Mouse (Mus musculus): ENCODE results near the gene Ell. TPM values are rescaled to one million over a fixed set of nuclear protein-coding genes. Genes with fewer than 3 reads are reported as not detected.

Ell gene
- total RNA-seq, 2 experiments from 2014 or later, result 8.1 to 19.3 TPM

- no peak for DNase-seq
Measured at GRCm38 (mm10) chr8:70535701-70536100, 3.6 kb upstream of the Ell start.

- peak; percentile 69 for DNase-seq
Measured at GRCm38 (mm10) chr8:70538024-70538579, 1.2 kb upstream of the Ell start.

GRCm38 (mm10) chr8:70538633-70539076 lies 602 bp upstream of the Ell start:
- DNase-seq, result peak; percentile 96

GRCm38 (mm10) chr8:70540013-70540506 lies 803 bp downstream of the Ell start:
- DNase-seq, result no peak

GRCm38 (mm10) chr8:70540507-70541071 lies 1.3 kb downstream of the Ell start:
- DNase-seq, result peak; percentile 31

GRCm38 (mm10) chr8:70541081-70541480 lies 1.8 kb downstream of the Ell start:
- DNase-seq, result no peak

- DNase-seq, result no peak
Measured at GRCm38 (mm10) chr8:70544200-70544687, 5.0 kb downstream of the Ell start.

GRCm38 (mm10) chr8:70546412-70546811 lies 7.2 kb downstream of the Ell start:
- DNase-seq, result no peak

- no peak for DNase-seq
Measured at GRCm38 (mm10) chr8:70547762-70548161, 8.5 kb downstream of the Ell start.

- DNase-seq, result no peak
Measured at GRCm38 (mm10) chr8:70549412-70550184, 10.3 kb downstream of the Ell start.

GRCm38 (mm10) chr8:70551558-70552161 lies 12.4 kb downstream of the Ell start:
- DNase-seq, result no peak

- no peak for DNase-seq
Measured at GRCm38 (mm10) chr8:70552836-70553235, 13.6 kb downstream of the Ell start.

GRCm38 (mm10) chr8:70553740-70554139 lies 14.5 kb downstream of the Ell start:
- peak; percentile 66 for DNase-seq

- DNase-seq, result no peak
Measured at GRCm38 (mm10) chr8:70555079-70555747, 16.0 kb downstream of the Ell start.

GRCm38 (mm10) chr8:70558334-70558733 lies 19.1 kb downstream of the Ell start:
- DNase-seq, result no peak

- no peak for DNase-seq
Measured at GRCm38 (mm10) chr8:70558983-70559382, 19.7 kb downstream of the Ell start.

GRCm38 (mm10) chr8:70560096-70560495 lies 20.8 kb downstream of the Ell start:
- peak; percentile 75 for DNase-seq

- no peak for DNase-seq
Measured at GRCm38 (mm10) chr8:70560564-70560963, 21.3 kb downstream of the Ell start.

- DNase-seq, result no peak
Measured at GRCm38 (mm10) chr8:70561357-70561756, 22.1 kb downstream of the Ell start.

- peak; percentile 77 for DNase-seq
Measured at GRCm38 (mm10) chr8:70561809-70562535, 22.7 kb downstream of the Ell start.

- no peak for DNase-seq
Measured at GRCm38 (mm10) chr8:70562802-70563201, 23.5 kb downstream of the Ell start.
